Mouse (Mus musculus) liver (tissue): ENCODE results near the gene Snrpf.

Experiments
- DNase-seq: peaks from one replicate; pipeline ENCODE4 v3.0.0-alpha.2; 2020; ENCODE audit warnings: mixed read lengths

Gene Snrpf

DNA sequence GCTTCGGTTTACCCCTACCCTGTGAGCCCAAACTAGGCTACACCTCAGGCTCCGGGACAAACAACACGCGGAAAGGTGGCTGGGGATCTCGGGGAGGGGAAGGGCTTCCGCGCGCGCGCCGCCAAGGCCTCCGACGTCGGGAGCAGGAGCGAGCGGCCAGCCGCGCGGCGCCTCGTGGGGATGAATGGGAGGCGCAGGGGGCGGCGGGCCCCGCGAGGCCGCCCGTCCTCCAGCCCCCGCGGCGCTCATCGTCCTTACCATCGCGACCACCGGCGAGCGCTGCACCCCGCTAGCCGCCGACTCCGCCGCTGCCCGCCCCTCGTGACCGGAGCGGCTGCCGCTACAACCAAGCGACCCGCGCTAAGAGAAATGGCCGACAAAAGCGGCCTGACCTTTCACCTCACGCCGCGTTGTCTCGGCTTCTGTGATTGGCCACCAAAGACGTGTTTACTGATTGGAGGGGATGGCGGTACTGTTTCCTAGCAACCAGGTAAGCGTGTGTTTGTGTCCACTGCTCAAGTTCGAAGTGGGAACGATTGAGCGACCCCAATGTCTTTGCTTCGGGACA is at the start of gene Snrpf:
Snrpf (minus strand) TSS at position 426 of the 568 bp plus-strand sequence.
- DNase-seq = peak; percentile 90

DNA sequence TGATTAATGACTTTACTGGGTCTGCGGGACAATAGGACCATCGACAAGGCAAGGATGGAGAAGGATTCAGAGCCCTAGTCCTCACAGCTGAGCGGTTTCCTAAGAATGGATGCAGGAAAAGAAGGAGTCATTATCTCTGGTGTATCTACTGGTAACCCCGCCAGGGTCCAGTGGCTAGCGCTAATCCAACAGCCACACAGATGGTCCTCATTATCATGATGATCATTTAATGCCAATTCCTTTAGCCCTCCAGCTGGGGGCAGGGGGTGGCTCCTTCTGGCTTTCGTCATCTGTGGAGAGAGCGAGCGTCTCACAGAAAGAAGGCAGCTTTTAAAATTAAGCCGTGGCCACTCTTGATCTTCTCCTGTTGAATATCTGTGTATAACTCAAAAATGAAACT is 46.4 kb upstream of the Snrpf start:
- DNase-seq = no peak

DNA sequence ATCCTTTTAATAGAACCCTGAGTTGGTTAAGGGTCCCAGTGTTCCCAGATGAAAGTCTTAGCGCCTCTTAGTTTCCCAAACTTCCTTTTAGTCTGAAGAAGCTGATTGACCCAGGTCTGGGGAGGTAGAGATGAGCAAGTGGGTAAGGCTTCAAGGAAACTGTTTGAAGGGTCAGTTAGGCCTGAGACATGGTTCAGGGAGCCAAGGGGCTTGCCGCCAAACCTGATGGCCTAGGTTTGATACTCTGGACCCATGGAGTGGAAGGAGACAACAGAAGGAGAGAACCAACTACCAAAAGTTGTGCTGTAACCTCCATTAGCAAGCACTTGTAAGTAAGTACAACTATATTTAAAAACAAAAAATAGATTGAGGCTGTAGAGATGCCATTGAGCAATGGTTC is 44.5 kb upstream of the Snrpf start:
- no peak for DNase-seq

DNA sequence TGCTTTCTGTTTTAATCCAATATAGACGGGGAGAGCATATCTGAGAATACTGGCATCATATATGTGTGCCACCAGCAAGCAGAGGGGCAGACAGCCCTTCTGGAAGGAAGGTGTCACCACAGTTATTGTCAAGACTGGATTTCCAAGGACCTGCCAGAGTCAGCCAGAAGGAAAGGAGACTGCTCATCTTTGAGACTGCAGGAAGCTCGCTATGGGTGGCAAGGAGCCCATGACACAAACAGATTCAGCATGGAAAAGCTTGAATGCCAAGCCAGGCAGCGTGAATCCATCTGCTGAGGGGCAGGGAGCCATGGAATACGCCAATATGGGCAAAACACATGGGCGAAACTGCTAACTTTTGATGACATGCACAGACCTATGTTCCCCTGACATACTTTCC is 44.1 kb upstream of the Snrpf start:
- no peak for DNase-seq

DNA sequence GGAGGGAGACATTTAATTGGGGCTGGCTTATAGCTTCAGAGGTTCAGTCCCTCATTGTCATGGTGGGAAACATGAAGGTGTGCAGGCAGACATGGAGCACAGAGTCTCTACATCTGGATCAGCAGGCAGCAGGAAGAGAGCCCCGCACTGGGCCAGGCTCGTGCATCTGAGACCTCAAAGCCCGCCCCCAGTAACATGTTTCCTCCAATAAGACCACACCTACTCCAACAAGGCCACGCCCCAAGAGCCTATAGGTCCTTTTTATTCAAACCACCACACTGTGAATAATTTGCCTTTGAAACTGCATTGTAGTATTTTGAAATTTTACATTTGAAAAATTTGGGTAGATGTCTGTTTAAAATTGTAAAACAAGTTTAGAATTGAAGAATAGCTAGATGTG is 42.6 kb upstream of the Snrpf start:
- DNase-seq = no peak

DNA sequence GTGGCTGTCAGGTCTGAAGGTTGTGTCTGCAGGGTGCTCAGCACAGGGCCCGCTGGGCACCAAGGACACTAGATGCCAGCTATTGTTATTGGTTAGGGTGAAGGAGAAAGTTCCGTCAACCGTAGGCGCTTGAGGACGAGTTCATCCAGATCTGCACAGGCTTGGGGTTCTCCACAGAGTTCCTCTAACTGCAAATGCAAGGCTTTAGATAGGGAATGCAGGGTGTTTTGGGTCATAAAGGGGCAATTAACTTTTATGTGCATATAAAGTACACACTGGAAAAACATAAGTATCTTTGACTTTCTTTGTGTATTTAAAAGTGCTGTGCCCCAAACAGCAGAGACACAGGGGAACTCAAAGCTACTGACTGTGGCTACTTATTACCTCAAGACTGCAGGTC is 40.8 kb upstream of the Snrpf start:
- DNase-seq = no peak

DNA sequence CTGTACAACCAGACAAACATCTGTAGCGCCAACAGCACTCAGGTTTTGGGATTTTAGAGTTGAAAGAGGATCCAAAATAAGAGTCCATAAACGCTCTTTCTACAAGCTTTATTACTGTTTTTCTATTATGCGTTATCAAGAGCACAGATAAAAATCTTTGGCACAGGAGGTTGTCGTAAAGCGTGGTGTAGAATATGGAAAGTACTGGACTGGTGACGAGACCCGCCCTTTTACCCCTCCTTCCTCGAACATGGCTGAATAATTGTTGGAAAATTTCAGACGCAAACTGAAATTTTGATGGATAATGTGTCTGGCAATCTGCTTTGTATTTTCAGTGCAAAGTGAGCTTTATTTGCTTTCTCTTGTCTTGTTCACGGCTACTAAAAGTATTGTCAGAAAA is 34.6 kb upstream of the Snrpf start:
- DNase-seq = no peak

DNA sequence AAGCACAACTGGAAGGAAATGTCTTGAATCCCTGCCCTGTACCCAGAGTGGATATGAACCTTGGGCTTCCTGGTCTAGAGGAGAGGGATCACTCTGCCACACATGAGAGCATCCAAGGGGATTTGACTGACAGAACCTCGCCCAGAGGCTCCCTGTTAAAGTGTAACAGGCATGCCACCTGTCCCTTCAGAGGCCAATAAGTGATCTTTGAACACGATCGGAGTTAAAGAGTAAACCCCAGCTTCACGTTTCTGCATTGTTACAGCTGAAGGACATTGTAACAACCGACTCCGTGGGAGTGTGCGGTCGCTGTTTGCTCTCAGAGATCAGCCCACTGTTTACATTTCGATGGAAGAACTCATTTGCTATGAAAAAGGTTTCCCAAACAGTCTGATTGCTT is 34.2 kb upstream of the Snrpf start:
- DNase-seq = no peak

DNA sequence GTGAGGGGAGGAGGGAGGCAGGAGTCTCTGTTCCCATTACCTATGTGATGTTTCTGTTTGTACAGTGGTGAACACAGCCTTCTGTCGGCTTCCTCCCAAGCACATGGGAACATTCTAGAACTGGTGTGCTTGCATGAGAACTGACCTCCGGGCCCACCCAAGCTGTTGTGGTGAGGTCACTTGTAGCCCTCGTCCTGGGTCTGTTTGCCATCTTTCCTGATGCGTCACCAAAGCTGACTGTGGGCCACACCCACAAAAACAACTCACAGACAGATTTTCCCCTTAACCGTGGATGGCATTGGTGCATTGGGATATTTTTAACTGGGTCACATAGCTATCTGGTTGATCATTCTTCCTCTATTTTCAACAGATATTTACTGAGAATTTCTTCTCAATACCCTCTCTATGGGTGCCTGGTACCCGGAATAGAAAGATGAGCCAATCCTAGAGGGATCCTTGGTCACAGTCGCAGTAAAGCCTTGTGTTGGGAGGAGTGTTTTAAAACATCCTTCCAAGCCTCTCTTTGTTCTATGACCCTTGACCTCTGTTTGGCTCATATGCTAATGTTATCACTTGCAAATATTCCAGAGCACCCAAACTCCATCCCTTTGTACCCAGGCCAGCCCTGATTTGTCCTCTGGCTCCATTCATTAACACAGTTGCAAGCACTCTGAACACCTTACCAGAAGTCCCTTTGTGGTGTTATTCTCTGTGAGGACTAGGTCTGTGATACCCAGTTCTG is 31.1 kb upstream of the Snrpf start:
- DNase-seq = no peak

DNA sequence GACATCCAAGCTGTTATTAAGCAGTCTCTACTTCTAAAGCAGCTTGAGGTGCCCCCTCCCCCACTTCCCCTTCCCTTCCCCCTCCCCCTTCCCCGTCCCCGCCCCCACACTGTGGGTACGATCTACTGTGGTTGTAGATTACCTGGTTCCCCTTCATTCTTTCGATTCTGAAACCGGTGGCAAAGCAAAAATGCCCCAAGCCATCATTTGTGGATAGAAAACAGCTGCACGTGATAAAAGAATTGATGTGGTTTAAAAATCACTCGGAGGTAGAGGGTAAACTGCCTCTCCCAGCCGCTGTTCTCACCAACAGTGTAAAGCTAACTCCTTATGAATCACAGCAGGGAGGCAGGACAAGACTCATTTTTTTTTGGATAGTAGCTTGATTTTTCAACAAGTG is 25.3 kb upstream of the Snrpf start:
- no peak for DNase-seq

DNA sequence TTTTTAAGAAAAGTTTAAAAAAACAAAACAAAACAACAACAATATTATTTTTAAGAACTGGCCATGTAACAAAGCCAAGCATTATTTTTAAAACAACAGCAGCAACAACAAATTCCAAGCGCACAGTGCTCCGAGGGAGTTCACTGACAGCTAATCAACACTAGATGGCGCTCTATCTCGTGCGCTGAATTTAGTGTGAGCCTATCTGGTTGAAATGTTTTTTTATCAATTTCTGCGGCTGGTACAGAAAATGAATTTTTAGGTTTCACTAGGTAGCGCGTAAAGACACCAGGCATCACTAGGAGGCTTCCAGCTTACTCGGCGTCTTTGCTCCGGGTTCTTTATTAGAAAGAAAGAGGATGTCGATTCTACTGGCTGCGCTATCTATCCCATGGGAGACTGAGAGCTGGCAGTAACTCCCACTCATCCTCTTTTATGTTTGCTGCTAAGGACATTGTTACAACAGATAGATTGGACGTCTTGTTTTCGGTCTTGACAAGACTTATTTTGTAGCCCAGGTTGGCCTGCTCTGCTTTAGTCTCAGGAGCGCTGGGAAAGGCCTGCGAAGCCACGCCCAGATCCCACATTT is 22.0 kb upstream of the Snrpf start:
- peak; percentile 41 for DNase-seq

DNA sequence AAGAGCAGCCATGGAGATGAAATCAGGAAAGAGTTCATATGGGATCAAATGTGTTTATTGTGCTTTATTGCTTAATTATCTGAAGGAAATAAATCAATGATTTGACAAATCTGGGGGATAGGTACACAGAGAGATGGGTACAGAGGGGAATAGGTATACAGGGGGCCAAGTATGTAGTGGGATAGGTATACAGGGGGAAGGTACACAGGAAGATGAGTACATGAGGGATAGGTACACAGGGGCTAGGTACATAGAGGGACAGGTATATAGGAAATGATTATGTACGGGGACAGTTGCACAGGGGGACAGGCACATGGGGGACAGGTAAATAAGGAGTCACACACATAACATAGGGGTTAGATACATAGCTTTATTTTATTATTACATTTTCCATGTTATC is 21.4 kb upstream of the Snrpf start:
- DNase-seq = no peak

DNA sequence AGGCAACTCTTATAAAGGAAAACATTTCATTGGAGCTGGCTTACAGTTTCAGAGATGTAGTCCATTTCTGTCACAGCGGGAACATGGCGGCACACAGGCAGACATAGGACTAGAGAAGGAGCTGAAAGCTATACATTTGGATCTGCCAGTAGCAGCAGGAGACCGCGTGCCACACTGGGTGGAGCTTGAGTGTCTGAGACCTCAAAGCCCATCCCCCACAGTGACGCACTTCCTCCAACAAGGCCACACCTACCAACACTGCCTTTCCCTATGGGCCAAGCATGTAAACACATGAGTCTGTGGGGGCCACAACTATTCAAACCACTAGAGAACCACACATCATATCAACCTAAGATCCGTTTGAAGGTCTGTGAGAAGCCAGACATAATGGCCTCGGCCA is 19.7 kb upstream of the Snrpf start:
- DNase-seq = no peak

DNA sequence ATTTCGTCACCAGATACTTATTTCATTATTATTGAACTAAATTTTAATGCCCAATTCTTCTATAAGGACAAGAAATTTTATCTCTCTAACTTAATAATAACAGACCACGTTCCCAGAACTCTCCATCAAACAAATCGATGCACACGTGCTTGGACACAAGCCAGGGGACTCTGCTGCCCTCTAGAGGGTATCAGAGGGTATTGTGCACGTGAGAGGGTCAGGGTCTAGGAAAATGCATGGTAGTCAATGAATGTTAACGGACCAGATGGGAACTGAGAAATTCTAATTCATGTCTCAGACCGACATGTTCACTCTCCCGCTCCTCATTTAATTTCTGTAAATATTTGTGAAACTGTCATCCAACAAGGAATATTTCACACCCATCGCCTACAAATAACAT is 18.5 kb upstream of the Snrpf start:
- DNase-seq = no peak

DNA sequence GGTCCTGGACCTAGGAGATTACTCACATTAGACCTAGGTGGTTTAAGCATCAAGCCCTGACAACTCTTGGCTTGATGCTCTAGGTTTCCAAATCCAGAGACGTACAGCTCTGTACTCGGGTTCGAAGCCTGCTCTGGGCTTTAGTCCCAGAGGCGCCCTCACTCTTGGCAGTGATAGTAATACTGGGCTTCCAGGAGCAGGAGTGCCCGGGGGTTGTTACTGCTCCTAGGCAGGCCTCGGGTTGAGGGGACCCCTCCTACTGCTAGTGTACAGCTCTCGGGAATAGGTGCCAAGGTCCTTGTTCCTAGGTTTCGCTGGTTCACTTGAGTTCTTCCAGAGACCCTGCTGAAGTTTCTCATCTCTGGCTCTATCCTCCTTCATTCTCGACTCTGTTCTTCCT is 16.8 kb upstream of the Snrpf start:
- no peak for DNase-seq

DNA sequence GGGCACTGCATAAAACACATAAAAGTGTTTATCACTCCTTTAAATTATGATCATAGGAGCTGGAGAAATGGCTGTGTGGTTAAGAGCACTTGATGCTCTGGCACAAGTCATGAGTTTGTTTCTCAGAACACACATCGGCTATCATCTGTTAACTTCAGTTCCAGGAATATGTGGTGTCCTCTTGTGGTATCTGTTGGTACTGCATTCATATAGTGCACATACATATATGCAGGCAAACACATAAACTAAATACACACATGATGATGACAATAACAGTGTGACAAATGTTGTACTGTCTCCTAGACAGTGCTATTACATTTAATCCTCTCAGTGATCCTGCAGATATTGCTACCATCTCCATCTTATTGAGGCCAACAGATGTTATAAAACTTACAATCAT is 13.8 kb upstream of the Snrpf start:
- DNase-seq = no peak

DNA sequence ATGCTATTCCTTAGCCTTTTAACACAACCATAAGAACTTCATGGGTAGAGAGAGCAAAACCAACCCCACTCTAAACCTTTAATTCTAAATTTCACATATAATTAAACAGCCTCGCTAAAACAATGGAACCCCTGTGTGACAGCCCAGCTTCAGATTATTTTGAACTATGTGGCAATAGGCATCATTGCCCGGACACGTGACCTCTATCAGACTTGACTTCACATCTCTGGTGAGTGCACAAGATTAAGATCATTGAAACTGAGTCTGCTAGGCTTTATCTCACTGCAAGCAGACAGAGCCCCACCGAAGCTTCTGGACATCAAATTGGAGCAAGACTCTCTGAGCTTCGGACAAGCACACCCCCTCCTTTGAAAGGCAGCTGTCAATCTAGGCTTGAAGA is 12.8 kb upstream of the Snrpf start:
- no peak for DNase-seq

DNA sequence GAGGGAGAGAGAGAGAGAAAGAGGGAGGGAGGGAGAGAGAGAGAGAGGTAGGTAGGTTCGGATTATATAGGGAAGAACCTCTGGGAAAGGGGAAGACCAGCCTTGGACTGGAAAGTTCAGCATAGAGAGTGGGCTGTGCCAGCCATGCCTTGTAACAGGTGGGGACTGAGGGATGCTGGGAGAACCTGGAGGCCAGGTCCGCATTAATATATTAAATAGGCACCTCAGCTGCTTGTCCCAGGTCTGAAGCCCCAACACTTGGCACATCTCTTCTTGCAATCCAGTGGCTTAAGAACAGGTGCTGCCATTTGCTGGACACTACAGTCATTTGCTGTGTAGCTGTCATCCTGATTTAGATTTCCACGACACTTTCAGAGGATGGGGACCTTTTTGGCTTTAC is 7.1 kb upstream of the Snrpf start:
- DNase-seq = no peak

DNA sequence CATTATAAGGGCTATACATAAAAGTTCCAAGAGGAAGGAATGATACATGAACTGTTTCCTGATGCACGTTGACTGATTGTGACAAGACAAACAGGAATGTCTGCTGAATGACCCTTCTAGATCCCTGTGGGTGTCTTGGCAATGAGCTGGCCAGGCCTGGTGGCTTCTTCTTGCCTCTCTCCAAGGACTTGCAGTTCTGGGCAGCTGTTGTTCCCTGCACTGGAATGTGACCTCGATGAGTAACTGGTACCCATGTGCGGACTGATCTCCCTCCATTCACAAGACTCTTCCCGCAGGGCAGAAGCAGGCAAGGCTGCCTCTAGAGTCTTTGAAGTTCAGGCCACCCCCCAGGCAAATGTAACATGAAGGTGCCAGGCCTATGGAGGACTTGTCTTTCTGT is 6.3 kb upstream of the Snrpf start:
- no peak for DNase-seq

DNA sequence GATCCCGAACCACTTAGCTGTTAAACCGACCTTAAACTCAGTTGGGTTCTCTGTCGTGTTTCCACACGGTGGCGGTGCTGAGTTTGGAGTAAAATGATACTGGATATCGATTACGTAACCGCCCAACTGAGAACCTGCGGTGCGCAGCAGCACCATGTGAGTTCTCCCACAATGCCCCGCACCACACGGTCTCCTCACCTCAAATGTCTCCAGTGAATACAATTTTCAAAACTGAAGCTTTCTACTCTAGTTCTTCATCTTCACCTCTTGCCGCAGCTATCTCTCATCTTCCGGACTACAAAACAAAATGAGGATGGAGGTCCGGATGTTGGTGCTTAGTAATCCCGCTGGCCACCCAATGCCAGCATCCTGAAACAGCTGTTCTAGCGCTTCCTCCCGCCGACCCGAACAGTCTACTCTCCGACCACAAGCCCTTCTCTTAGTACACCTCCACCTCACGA is 4.5 kb upstream of the Snrpf start:
- DNase-seq = peak; percentile 86

DNA sequence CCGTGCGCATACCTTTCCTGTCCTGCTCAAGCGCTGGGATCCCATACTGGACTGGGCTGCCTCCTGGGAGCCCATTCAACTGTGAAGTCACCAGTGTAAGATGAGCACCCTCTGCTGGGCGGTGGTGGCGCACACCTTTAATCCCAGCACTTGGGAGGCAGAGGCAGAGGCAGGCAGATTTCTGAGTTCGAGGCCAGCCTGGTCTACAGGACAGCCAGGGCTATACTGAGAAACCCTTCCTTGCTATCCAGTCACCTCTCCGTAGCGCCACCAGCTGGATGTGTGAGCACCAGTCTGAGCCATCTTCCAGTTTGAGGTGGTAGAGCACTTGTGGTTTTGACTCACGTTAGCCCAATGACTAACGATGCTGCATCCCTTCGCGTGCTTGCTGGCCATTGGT is 3.0 kb upstream of the Snrpf start:
- DNase-seq = peak; percentile 52

DNA sequence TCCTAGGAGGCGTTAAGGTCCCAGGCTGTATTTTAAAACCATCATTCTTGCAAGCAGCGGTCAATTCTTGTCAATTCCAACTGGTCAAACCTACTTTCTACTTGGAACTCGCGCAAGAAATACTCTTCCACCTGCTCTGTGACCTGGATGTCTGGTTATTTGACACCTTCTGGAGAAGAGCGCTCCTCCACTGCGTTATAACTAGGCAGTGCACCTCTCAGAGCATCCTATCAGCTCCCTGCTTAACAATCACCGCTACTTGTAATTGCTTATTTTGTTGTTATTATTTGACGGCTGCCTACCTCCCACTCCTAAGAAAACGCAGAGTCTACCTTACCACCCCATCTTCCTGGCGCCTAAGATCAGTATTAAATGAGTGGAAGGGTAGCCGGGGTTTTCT is 710 bp downstream of the Snrpf start:
- no peak for DNase-seq

DNA sequence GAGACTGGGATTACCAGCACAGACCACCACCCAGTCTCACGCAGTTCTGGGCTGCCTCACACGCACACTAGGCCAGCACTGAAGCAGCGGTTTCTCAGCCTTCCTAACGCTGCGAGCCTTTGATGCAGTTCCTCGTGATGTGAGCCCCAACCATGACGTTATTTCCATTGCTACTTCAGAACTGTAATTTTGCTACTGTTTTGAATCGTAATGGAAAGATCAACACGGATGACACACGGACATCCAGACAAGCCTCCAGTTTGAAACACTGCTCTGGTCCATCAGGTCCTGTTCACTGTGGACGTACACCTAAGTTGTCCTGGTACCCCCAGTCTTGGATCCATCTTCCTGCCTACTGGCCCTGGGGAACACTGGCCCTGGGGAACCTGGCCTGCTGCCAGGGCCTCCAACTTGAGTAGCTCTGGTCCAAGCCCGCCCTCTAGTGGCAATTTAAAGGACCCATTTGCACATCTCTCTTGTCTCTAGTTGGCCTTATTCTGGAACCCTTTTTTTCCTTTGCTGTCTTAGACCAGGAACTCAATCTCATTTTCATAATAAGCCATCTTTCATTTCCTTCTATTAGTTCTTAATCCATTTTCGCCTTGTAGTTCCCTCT is 12.1 kb downstream of the Snrpf start:
- DNase-seq = peak; percentile 75

DNA sequence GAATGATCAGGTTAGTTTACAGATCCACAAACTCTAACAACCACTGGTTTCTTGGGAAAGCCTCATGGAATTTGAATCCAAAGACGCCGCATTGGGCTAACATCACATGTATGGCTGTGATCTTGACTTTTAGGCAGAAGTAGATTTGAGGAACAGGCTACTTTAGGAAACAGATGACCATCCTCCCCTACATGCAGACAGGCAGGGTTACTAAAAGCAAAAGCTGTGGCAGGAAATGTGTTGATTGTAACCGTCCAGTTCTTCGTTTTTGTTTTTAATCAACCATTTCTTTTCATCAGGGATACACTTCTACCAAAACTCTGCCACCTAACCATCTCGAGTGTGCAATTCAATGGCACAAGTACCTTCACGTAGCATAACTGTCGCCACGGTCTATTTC is 13.5 kb downstream of the Snrpf start:
- DNase-seq = no peak
